Mouse (Mus musculus): ENCODE results near the gene Ift172. TPM values are rescaled to one million over a fixed set of nuclear protein-coding genes. Genes with fewer than 3 reads are reported as not detected.

The Ift172 gene
- 60.1 and 67.6 TPM in 2 replicates for polyA plus RNA-seq (2012; rRNA removed)

GRCm38 (mm10) chr5:31290521-31291360 is at the start of gene Ift172:
Ift172 (minus strand) TSS chr5:31291116.

GRCm38 (mm10) chr5:31297047-31297757 is 6.3 kb upstream of the Ift172 start, which contains the start of gene Gckr:
Gckr (plus strand) TSS chr5:31297443.

GRCm38 (mm10) chr5:31295606-31296141 is 4.8 kb upstream of the Ift172 start, which contains the start of gene Fndc4:
Fndc4 (minus strand) TSS chr5:31296080.

GRCm38 (mm10) chr5:31251541-31252101 is 39.3 kb downstream of the Ift172 start, which contains the start of gene Krtcap3:
Krtcap3 (plus strand) TSS chr5:31251691.

GRCm38 (mm10) chr5:31240637-31241521 is 50.0 kb downstream of the Ift172 start, which contains the start of the genes Nrbp1 and Gm9970:
Nrbp1 (plus strand) TSS chr5:31240864.
Gm9970 (minus strand) TSS chr5:31241232.

DNA sequence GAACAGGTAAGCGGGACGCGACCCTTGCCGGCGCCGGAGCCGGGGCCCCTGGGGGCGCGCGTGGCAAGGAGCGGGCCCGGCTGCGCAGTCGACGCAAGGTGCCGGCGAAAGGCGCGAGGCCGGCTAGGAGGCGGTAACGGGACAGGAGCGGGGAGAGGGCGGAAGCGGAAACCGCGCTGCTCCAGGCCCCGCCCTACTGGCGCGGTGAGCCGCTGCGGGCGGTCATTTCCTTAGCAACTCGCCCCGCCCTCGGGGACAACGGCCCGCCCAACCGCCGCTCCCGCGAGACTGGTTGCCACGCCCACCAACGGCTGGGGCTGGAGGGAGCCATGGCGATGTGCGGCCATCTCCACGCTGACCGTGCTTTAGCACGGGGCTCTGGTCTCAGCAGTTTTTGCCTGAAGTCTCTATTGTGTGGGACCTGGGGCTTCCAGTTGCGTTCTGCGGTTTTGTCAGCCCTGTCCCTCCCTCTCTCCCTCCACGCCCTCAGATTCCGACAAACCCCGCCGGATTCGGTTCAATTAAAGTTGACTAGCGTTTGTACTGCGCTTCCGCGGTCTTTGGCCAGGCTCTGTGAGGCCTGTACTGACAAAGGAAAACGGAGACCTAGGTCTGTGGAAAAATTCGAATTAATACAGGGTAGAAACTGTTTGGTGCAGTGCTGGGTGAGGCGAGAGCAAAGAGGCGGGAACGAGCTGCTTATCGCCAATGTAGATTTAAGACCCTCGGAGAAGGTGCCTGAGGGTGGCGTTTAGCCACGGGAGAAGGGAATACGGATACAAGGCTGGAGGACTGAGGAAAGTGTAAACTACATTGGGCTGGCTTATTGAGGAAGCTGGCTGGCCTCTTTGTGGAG is 70.2 kb downstream of the Ift172 start, which contains the start of gene Ppm1g:
Gene Ppm1g (minus strand): TSS at position 240 of the 856 bp plus-strand sequence.

Other genes with a start within 250 kb of the Ift172 start
- gene Atraid, start 242.8 kb downstream of the Ift172 start, polyA plus RNA-seq (2012; rRNA removed): 117 and 121 TPM in 2 replicates
- gene Slc5a6, start 242.2 kb downstream of the Ift172 start, polyA plus RNA-seq (2012; rRNA removed): 31.7 and 33.3 TPM in 2 replicates
- 76.0 and 78.1 TPM in 2 replicates for gene Cad, start 236.3 kb downstream of the Ift172 start, polyA plus RNA-seq (2012; rRNA removed)
- gene Dnajc5g, start 184.8 kb downstream of the Ift172 start, polyA plus RNA-seq (2012; rRNA removed): 0.10 TPM in 1 of 2 replicates, not detected in the other
- 18.2 and 19.2 TPM in 2 replicates for gene Slc30a3, start 182.9 kb downstream of the Ift172 start, polyA plus RNA-seq (2012; rRNA removed)
- not detected in 2 replicates for gene Trim54, start 174.4 kb downstream of the Ift172 start, polyA plus RNA-seq (2012; rRNA removed)
- gene Ucn, start 152.3 kb downstream of the Ift172 start, polyA plus RNA-seq (2012; rRNA removed): not detected in 2 replicates
- gene Mpv17, start 136.9 kb downstream of the Ift172 start, polyA plus RNA-seq (2012; rRNA removed): 103 and 145 TPM in 2 replicates
- gene Gm29609, start 111.2 kb downstream of the Ift172 start, polyA plus RNA-seq (2012; rRNA removed): 3.5 and 6.0 TPM in 2 replicates
- 43.0 and 59.5 TPM in 2 replicates for gene Gtf3c2, start 111.0 kb downstream of the Ift172 start, polyA plus RNA-seq (2012; rRNA removed)
- gene Snx17, start 97.9 kb downstream of the Ift172 start, polyA plus RNA-seq (2012; rRNA removed): 110 and 123 TPM in 2 replicates
- 58.4 and 95.8 TPM in 2 replicates for gene Eif2b4, start 97.7 kb downstream of the Ift172 start, polyA plus RNA-seq (2012; rRNA removed)
- 86.1 and 89.2 TPM in 2 replicates for gene Zfp513, start 88.8 kb downstream of the Ift172 start, polyA plus RNA-seq (2012; rRNA removed)
- 107 and 169 TPM in 2 replicates for gene Ppm1g, start 70.4 kb downstream of the Ift172 start, polyA plus RNA-seq (2012; rRNA removed)
- 256 and 269 TPM in 2 replicates for gene Nrbp1, start 50.3 kb downstream of the Ift172 start, polyA plus RNA-seq (2012; rRNA removed)
- gene Gm9970, start 49.9 kb downstream of the Ift172 start, polyA plus RNA-seq (2012; rRNA removed): 1.1 and 2.3 TPM in 2 replicates
- 75.9 and 76.0 TPM in 2 replicates for gene Krtcap3, start 39.4 kb downstream of the Ift172 start, polyA plus RNA-seq (2012; rRNA removed)
- gene Fndc4, start 5.0 kb upstream of the Ift172 start, polyA plus RNA-seq (2012; rRNA removed): 71.9 and 95.0 TPM in 2 replicates
- gene Gckr, start 6.3 kb upstream of the Ift172 start, polyA plus RNA-seq (2012; rRNA removed): 2.5 and 4.1 TPM in 2 replicates
- gene Zfp512, start 161.3 kb upstream of the Ift172 start, polyA plus RNA-seq (2012; rRNA removed): 12.9 and 14.2 TPM in 2 replicates
- not detected in 2 replicates for gene 4930548H24Rik, start 194.6 kb upstream of the Ift172 start, polyA plus RNA-seq (2012; rRNA removed)
- gene Gpn1, start 203.6 kb upstream of the Ift172 start, polyA plus RNA-seq (2012; rRNA removed): 9.8 and 12.1 TPM in 2 replicates
- 14.4 and 16.0 TPM in 2 replicates for gene Slc4a1ap, start 235.9 kb upstream of the Ift172 start, polyA plus RNA-seq (2012; rRNA removed)
- 11.6 and 15.2 TPM in 2 replicates for gene Supt7l, start 236.7 kb upstream of the Ift172 start, polyA plus RNA-seq (2012; rRNA removed)

Measured in ovary, adult 2 months (tissue).